Mouse (Mus musculus) heart, adult 2 months (tissue): ENCODE measurements around the gene Trim80.
"Not testable (repeated sequence)": the region's sequence is repeated elsewhere in the genome, so short reads cannot be mapped to it uniquely, and the experiment has no call there.

ENCODE experiments used
- CTCF ChIP-seq: fragments of 200-600 bp; IDR thresholded peaks from 2 replicates; pipeline ENCODE4 v1.8.1; 2022; ENCODE audit warnings: antibody characterized with exemption, mild to moderate bottlenecking, moderate library complexity
- POLR2A ChIP-seq: fragments of 200-500 bp; IDR thresholded peaks from 2 replicates; pipeline ENCODE4 v1.6.1; 2011; ENCODE audit warnings: mild to moderate bottlenecking, low read depth, low read length, control low read depth; ENCODE audit not compliant: insufficient read depth

DNA sequence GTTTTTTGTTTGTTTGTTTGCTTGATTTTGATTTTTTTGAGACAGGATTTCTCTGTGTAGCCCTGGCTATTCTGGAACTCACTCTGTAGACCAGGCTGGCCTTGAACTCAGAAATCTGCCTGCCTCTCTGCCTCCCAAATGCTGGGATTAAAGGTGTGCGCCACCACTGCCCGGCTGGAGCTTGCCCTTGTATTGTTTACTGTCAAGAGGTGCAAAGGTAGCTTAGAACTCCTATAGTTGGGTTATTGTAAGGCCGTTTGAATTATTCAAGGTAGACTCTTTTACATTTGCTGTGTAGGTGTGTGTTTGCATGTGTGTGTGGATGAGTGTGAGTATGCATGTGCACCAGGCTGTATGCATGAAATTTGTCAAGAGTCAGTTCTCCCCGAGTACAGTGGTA is 36.3 kb downstream of the Trim80 start:
- not testable (repeated sequence) for TF ChIP-seq POLR2A, CTCF
